Mouse (Mus musculus): ENCODE data around the gene Srp14.

The Srp14 gene

DNA sequence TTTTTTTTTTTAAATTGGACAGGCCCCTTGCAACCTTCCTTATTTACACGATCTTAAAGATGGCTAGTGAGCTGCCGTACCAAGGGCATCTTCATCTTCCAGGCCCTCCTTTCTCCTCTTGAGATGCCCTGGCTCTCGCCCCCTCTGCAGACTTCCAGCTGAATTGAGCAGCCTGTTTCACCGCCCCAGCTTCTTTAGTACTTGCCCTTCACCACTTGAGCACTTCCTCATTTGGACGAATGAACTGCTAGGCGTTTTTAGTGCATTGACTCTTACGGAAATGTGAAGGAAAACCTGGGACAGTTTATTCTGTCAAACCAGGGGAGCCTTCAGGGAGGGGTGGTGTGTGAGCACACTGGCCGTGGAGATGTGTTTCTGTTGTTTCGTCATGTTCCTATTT is 50.2 kb downstream of the Srp14 start:
- DNase-seq, result no peak

DNA sequence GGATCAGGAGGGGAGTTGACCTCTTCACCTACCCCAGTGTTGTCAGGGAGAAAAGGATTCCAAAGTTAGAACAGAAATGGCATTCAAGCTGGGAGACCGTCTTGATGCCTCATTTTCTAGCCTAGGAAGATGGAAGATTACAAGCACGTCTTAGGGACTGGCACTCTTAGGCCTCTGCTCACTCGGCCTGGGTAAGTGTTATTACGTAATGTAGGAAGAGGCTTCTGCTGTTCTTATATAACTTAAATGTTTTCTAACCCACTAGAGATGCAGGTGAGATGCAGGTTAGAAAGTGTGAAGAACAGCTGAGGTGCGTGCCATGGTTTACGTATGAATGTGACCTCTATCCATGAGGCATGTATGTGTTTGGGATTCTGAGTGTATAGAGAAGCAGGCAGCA is 51.2 kb downstream of the Srp14 start:
- DNase-seq, result no peak
